Mouse (Mus musculus): Measurements from ENCODE around the gene Rnf220.
A peak's percentile ranks its signal among the peaks of the same experiment; 100 is the strongest.

Gene Rnf220

GRCm38 (mm10) chr4:117309427-117309826, 187.4 kb downstream of the Rnf220 start:
- DNase-seq (ENCODE audit: extremely low read depth, insufficient read length, low spot score): no peak

DNA sequence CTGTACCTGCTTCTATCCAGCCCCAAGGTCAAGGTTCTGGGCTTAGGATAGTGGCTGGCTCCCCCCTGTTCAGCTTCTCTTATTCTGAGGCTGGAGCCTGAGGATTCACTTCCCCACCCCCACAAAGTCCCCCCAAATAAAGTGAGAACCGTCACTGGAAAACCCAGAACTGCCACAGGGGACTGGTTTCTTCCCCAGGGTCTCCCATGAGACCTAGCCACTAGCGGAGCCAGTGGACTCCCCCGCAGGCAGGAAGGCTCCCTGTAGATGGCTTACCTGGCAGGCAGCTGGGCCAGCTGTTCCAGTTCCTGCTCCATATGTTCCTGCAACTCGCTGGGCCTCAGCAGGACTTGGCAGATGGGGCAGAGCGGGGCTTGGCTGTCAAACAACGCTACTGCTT, 189.6 kb downstream of the Rnf220 start:
- DNase-seq (ENCODE audit: extremely low read depth, insufficient read length, low spot score): no peak

GRCm38 (mm10) chr4:117305461-117305860, 191.4 kb downstream of the Rnf220 start:
- DNase-seq (ENCODE audit: extremely low read depth, insufficient read length, low spot score): no peak

DNA sequence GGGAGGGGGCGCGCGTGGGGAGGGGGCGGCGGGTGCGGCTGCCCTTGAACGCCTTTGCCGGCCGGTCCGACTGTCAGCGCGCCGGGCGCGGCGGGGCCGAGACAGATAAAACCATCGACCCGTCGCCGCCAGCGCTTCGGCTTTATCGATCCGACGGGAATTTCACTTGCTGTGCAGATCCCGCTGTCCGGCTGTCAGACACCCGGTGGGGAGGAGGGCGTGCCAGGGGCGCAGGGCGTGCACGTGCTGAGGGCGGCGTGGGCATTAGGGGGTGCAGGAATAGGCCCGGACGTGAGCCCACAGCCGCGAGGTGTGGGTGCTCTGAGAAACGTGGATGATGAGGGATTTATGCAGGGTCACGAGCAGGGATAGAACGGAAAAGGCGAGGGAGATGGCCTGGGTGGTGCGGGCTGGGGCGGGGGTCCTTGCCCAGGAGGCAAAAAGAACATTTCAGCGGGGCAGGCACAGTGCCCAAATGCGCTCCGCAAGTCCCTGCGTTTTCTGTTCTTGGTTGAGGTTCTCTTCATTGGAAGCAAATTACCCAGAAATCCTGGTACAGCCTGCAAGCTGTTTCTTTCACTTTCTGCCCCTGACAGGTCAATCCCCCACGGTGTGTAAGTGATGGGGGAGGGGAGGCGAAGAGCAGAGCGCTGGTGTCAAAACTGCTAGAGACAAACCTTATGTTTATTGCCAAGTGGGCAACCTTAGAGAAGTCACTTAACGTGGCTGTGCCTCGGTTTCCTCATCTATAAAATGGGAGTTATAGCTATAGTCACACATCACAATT, 192.4 kb downstream of the Rnf220 start:
- DNase-seq (ENCODE audit: extremely low read depth, insufficient read length, low spot score): no peak

- no peak for DNase-seq (ENCODE audit: extremely low read depth, insufficient read length, low spot score)
Observed at GRCm38 (mm10) chr4:117303581-117304238, 193.1 kb downstream of the Rnf220 start.

DNA sequence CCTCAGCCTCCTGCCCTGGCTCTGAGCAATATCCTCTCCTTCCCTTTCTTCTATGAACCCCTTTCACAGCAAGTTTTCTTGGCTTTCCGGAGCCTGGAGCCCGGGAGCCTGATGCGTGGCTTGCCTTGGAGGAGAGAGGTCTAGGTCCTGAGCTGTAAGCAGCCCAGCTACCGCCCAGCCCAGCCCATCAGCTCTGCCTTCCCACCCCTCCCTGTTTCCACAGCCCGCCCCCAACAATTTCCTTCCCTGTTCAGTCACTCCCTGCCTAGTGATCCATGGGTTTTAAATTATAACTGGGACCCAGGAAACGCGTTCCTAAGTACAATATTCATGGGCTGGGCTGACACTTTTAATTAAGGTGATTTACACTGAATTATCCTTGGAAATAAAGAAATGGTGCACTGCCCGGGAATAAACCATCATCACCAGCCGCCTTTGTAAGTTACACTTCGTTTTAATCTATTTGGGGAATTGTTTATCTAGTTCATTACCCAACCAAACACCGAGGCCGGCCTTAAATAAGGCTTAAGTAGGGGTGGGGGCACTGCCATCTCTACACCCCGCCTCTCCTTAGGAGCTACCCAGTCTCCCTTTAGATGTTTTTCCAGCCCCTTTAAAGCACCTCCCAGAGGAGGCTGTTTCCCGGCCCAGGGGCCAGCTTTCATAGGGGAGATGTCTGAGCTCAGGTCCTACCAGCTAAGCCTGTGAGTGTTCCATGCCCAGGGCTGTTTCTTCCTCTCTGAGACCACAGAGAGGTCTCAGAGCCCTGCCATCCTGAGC, 194.6 kb downstream of the Rnf220 start:
- DNase-seq (ENCODE audit: extremely low read depth, insufficient read length, low spot score): no peak

GRCm38 (mm10) chr4:117299921-117300320, 196.9 kb downstream of the Rnf220 start:
- DNase-seq (ENCODE audit: extremely low read depth, insufficient read length, low spot score): no peak

DNA sequence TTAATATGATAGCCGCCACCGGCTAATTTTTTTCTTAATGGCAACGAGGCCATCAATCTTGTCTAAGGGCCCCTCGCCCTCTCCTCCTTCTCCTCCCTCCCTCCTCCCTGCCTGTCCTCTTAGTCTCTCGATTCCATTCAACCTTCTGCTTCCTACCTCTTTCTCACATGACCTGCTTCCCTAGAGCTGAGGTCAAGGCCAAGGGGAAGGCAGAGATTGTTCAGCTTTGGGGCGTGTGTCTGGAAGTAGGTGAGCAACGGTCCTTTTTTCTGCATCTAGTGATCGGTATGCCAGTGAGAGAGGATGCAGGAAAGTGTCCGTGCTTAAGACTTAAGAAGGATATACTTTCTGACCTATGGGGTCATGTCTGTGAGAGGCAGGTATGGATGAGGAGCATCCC, 199.0 kb downstream of the Rnf220 start:
- no peak for DNase-seq (ENCODE audit: extremely low read depth, insufficient read length, low spot score)

- no peak for DNase-seq (ENCODE audit: extremely low read depth, insufficient read length, low spot score)
Observed at GRCm38 (mm10) chr4:117296849-117297593, 199.8 kb downstream of the Rnf220 start.

DNA sequence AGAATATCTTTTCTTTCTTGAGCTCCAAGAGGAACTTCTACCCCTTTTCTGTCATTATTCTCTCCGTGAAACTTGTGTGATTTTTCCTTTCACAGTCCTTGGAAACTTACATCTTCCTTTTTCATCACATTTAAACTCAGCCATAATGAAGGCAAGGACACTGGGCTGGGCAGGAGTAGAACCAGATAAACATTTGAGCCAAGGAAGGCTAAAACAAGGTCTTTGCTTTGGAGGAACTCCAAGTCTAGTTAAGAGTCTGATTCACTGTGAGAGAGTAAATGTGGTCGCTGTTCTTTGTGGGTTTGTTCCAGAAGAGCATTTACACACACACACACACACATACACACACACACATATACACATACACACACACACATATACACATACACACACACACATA, 205.2 kb downstream of the Rnf220 start:
- DNase-seq (ENCODE audit: extremely low read depth, insufficient read length, low spot score): no peak

GRCm38 (mm10) chr4:117288927-117289801, 207.7 kb downstream of the Rnf220 start:
- DNase-seq (ENCODE audit: extremely low read depth, insufficient read length, low spot score): peak; percentile 87

GRCm38 (mm10) chr4:117288277-117288926, 208.4 kb downstream of the Rnf220 start:
- DNase-seq (ENCODE audit: extremely low read depth, insufficient read length, low spot score): no peak

- DNase-seq (ENCODE audit: extremely low read depth, insufficient read length, low spot score): no peak
Observed at GRCm38 (mm10) chr4:117284363-117284762, 212.5 kb downstream of the Rnf220 start.

DNA sequence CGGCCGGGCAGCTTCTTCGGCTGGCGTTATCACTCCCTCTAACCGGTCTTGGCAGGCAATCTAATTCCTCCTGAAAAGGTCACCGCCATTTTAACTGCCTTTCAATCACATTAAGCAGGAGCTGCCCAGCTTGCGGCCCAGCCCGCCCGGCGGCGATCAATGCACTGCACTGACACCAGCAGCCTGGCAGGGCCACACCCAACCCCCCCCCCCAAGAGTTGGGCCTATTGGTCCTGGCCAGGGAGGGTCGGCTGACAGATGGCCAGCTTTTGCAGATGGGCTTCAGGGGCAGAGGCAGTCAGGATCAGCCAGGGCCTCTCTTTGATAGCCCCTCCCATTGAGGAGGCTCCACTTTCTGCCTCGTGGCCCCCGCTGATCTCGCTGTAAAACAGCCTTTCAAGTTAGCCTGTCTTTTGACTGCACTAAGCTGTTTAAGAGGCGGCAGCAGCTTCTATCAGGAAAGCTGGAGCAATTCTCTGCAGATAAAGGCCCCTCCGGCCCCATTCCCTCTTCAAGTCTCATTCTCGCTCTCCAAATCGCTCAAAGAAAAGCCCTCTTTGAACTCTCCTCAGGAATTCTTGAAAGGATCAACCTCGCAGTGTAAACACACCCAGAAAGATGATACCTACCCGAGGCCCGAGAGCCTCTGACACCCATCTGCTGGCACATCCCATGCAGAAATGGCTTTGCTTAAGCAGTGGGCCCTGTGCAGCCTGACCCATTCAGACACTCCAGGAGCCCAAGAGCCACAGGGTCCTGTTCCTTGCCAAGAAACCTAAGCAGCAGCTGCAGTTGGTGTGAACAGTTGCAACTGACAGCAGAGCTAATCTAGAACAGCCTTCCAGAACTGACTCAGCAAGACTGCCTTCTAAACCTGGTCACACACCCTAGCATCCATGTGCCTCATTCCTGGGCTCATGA, 213.3 kb downstream of the Rnf220 start:
- no peak for DNase-seq (ENCODE audit: extremely low read depth, insufficient read length, low spot score)

DNA sequence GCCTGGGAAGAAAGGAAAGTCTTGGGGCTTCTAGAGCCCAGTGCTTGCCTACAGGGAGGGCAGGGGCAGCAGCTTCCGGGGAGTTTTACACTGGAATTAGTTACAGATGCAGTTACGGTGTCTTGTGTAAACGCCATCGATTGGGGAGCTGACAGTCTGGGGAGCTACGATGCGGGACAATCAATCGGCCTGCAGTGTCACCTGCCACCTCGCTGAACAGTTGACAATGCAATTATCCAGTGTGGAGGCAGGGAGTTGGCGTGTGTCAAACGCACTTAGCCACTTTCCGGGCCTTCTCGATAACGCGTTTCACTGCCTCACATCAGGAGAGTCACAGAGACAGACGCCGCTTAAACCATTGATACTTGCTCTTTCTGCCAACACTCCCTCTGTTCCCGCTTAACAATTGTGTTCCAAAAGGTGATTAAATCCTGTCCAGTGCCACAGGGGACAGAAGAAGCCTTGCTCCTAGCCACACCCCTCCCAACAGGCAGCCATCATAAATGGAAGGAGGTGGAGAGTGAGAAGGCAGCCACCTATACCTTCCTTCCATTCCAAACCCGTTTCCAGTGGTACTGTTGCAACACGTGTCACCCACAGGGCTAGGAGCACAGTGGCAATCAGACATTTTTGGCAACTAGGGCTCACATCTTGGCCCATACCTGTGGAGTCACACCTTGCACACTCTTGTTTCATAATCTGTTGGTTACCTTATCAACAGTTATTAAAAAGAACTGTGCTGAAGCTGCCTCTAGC, 215.6 kb downstream of the Rnf220 start:
- DNase-seq (ENCODE audit: extremely low read depth, insufficient read length, low spot score): no peak

- DNase-seq (ENCODE audit: extremely low read depth, insufficient read length, low spot score): no peak
Observed at GRCm38 (mm10) chr4:117280397-117280930, 216.4 kb downstream of the Rnf220 start.

DNA sequence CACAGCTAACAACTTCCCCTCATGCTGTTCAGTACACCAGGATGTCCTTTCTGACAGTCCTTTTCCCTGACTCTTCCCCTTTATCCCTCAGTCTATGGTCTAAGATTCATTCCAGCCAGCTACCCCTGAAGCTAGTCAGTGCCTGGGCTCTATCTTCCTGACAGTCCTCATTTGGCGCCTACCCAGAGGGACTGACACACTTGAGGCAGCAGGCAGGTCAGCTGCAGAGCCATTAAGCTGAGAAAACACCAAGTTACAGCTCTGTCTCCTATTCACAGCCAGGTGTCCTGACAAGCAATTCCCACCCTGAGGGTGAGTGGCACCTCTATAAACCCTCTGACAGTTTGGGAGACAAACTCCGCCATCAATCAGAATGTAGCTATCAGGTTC, 217.6 kb downstream of the Rnf220 start:
- DNase-seq (ENCODE audit: extremely low read depth, insufficient read length, low spot score): no peak

Data from 3134 (cell line).